Mouse (Mus musculus): ENCODE measurements around the gene Serpina12. TPM values are rescaled to one million over a fixed set of nuclear protein-coding genes. Genes with fewer than 3 reads are reported as not detected.

Serpina12 gene
- polyA plus RNA-seq, 1 experiment from 2014 or later: not detected

GRCm38 (mm10) chr12:104061862-104062261, 17.6 kb upstream of the Serpina12 start:
- Histone ChIP-seq H3K4me1 (ENCODE audit: control insufficient read depth, insufficient read depth, low read length) (no peaks in the 10 kb centered on the region), H3K36me3 (ENCODE audit: control insufficient read depth, insufficient read depth, low read length) (no peaks in the 10 kb centered on the region), H3K4me2 (ENCODE audit: low read depth, low read length) (no peak overlapping the region), H3K9ac (ENCODE audit: low read length) (no peak overlapping the region), H3K27me3 (ENCODE audit: control insufficient read depth, insufficient read depth, low read length) (no peaks in the 10 kb centered on the region), H3K4me3 (replicated peaks; ENCODE audit: low read length) (no peak overlapping the region), H3K27ac (ENCODE audit: low read length) (no peak overlapping the region), H3K9me3 (replicated peaks; ENCODE audit: control insufficient read depth, low read length) (no peaks in the 10 kb centered on the region)
- ATAC-seq (ENCODE audit: insufficient read depth, low FRiP score): no peak
- 27% methylated on average over 2 of the region's 2 CpGs for WGBS

GRCm38 (mm10) chr12:104060126-104060525, 15.9 kb upstream of the Serpina12 start:
- Histone ChIP-seq H3K27ac (ENCODE audit: low read length) (no peak overlapping the region), H3K27me3 (ENCODE audit: control insufficient read depth, insufficient read depth, low read length) (no peaks in the 10 kb centered on the region), H3K4me1 (ENCODE audit: control insufficient read depth, insufficient read depth, low read length) (no peaks in the 10 kb centered on the region), H3K9ac (ENCODE audit: low read length) (no peak overlapping the region), H3K36me3 (ENCODE audit: control insufficient read depth, insufficient read depth, low read length) (no peaks in the 10 kb centered on the region), H3K9me3 (replicated peaks; ENCODE audit: control insufficient read depth, low read length) (no peaks in the 10 kb centered on the region), H3K4me3 (replicated peaks; ENCODE audit: low read length) (no peak overlapping the region), H3K4me2 (ENCODE audit: low read depth, low read length) (no peak overlapping the region)
- ATAC-seq (ENCODE audit: insufficient read depth, low FRiP score): no peak
- WGBS: 77% methylated on average over 6 of the region's 6 CpGs

GRCm38 (mm10) chr12:104057531-104057930, 13.3 kb upstream of the Serpina12 start:
- no peaks in the 10 kb centered on the region for H3K9me3 ChIP-seq (replicated peaks; ENCODE audit: control insufficient read depth, low read length)
- no peak for ATAC-seq (ENCODE audit: insufficient read depth, low FRiP score)
- no peak overlapping the region for H3K27ac ChIP-seq (ENCODE audit: low read length)
- no peak overlapping the region for H3K9ac ChIP-seq (ENCODE audit: low read length)
- H3K4me1 ChIP-seq (ENCODE audit: control insufficient read depth, insufficient read depth, low read length): no peaks in the 10 kb centered on the region
- no peak overlapping the region for H3K4me3 ChIP-seq (replicated peaks; ENCODE audit: low read length)
- no peaks in the 10 kb centered on the region for H3K27me3 ChIP-seq (ENCODE audit: control insufficient read depth, insufficient read depth, low read length)
- H3K4me2 ChIP-seq (ENCODE audit: low read depth, low read length): no peak overlapping the region
- 81% methylated on average over 7 of the region's 7 CpGs for WGBS
- no peaks in the 10 kb centered on the region for H3K36me3 ChIP-seq (ENCODE audit: control insufficient read depth, insufficient read depth, low read length)

- ATAC-seq (ENCODE audit: insufficient read depth, low FRiP score): no peak
- H3K36me3 ChIP-seq (ENCODE audit: control insufficient read depth, insufficient read depth, low read length): no peaks in the 10 kb centered on the region
- 28% methylated on average over 4 of the region's 4 CpGs for WGBS
- H3K27me3 ChIP-seq (ENCODE audit: control insufficient read depth, insufficient read depth, low read length): no peaks in the 10 kb centered on the region
- H3K9me3 ChIP-seq (replicated peaks; ENCODE audit: control insufficient read depth, low read length): no peaks in the 10 kb centered on the region
- no peaks in the 10 kb centered on the region for H3K4me1 ChIP-seq (ENCODE audit: control insufficient read depth, insufficient read depth, low read length)
- no peak overlapping the region for H3K9ac ChIP-seq (ENCODE audit: low read length)
- no peak overlapping the region for H3K27ac ChIP-seq (ENCODE audit: low read length)
- H3K4me2 ChIP-seq (ENCODE audit: low read depth, low read length): no peak overlapping the region
- H3K4me3 ChIP-seq (replicated peaks; ENCODE audit: low read length): no peak overlapping the region
These were observed 12.8 kb upstream of the Serpina12 start for GRCm38 (mm10) chr12:104057050-104057449.

- WGBS: 77% methylated on average over 8 of the region's 8 CpGs
- H3K27ac ChIP-seq (ENCODE audit: low read length): no peak overlapping the region
- H3K9me3 ChIP-seq (replicated peaks; ENCODE audit: control insufficient read depth, low read length): no peaks in the 10 kb centered on the region
- no peaks in the 10 kb centered on the region for H3K4me1 ChIP-seq (ENCODE audit: control insufficient read depth, insufficient read depth, low read length)
- H3K27me3 ChIP-seq (ENCODE audit: control insufficient read depth, insufficient read depth, low read length): no peaks in the 10 kb centered on the region
- H3K4me3 ChIP-seq (replicated peaks; ENCODE audit: low read length): no peak overlapping the region
- no peak overlapping the region for H3K9ac ChIP-seq (ENCODE audit: low read length)
- no peaks in the 10 kb centered on the region for H3K36me3 ChIP-seq (ENCODE audit: control insufficient read depth, insufficient read depth, low read length)
- H3K4me2 ChIP-seq (ENCODE audit: low read depth, low read length): no peak overlapping the region
- ATAC-seq (ENCODE audit: insufficient read depth, low FRiP score): no peak
These were observed 11.5 kb upstream of the Serpina12 start for GRCm38 (mm10) chr12:104055755-104056154.

GRCm38 (mm10) chr12:104053995-104054394, 9.8 kb upstream of the Serpina12 start:
- Histone ChIP-seq H3K27me3 (ENCODE audit: control insufficient read depth, insufficient read depth, low read length) (no peaks in the 10 kb centered on the region), H3K36me3 (ENCODE audit: control insufficient read depth, insufficient read depth, low read length) (no peaks in the 10 kb centered on the region), H3K9me3 (replicated peaks; ENCODE audit: control insufficient read depth, low read length) (no peaks in the 10 kb centered on the region), H3K4me3 (replicated peaks; ENCODE audit: low read length) (no peak overlapping the region), H3K4me2 (ENCODE audit: low read depth, low read length) (no peak overlapping the region), H3K4me1 (ENCODE audit: control insufficient read depth, insufficient read depth, low read length) (no peaks in the 10 kb centered on the region), H3K27ac (ENCODE audit: low read length) (no peak overlapping the region), H3K9ac (ENCODE audit: low read length) (no peak overlapping the region)
- 58% methylated on average over 1 of the region's 1 CpGs for WGBS
- no peak for ATAC-seq (ENCODE audit: insufficient read depth, low FRiP score)

- H3K36me3 ChIP-seq (ENCODE audit: control insufficient read depth, insufficient read depth, low read length): no peaks in the 10 kb centered on the region
- no peak overlapping the region for H3K9ac ChIP-seq (ENCODE audit: low read length)
- no peak overlapping the region for H3K4me3 ChIP-seq (replicated peaks; ENCODE audit: low read length)
- H3K4me2 ChIP-seq (ENCODE audit: low read depth, low read length): no peak overlapping the region
- no peaks in the 10 kb centered on the region for H3K27me3 ChIP-seq (ENCODE audit: control insufficient read depth, insufficient read depth, low read length)
- no peaks in the 10 kb centered on the region for H3K4me1 ChIP-seq (ENCODE audit: control insufficient read depth, insufficient read depth, low read length)
- no peaks in the 10 kb centered on the region for H3K9me3 ChIP-seq (replicated peaks; ENCODE audit: control insufficient read depth, low read length)
- no peak overlapping the region for H3K27ac ChIP-seq (ENCODE audit: low read length)
- no peak for ATAC-seq (ENCODE audit: insufficient read depth, low FRiP score)
- WGBS: 71% methylated on average over 8 of the region's 8 CpGs
These were observed 1.5 kb upstream of the Serpina12 start for GRCm38 (mm10) chr12:104045713-104046112.

GRCm38 (mm10) chr12:104042753-104043152, 1.5 kb downstream of the Serpina12 start:
- no peak overlapping the region for H3K27ac ChIP-seq (ENCODE audit: low read length)
- no peak overlapping the region for H3K4me2 ChIP-seq (ENCODE audit: low read depth, low read length)
- H3K4me1 ChIP-seq (ENCODE audit: control insufficient read depth, insufficient read depth, low read length): no peaks in the 10 kb centered on the region
- no peaks in the 10 kb centered on the region for H3K27me3 ChIP-seq (ENCODE audit: control insufficient read depth, insufficient read depth, low read length)
- H3K9me3 ChIP-seq (replicated peaks; ENCODE audit: control insufficient read depth, low read length): no peaks in the 10 kb centered on the region
- H3K36me3 ChIP-seq (ENCODE audit: control insufficient read depth, insufficient read depth, low read length): no peaks in the 10 kb centered on the region
- no peak overlapping the region for H3K9ac ChIP-seq (ENCODE audit: low read length)
- no peak overlapping the region for H3K4me3 ChIP-seq (replicated peaks; ENCODE audit: low read length)
- 84% methylated on average over 2 of the region's 2 CpGs for WGBS
- ATAC-seq (ENCODE audit: insufficient read depth, low FRiP score): no peak

- ATAC-seq (ENCODE audit: insufficient read depth, low FRiP score): no peak
- 59% methylated on average over 6 of the region's 6 CpGs for WGBS
These were observed 2.8 kb downstream of the Serpina12 start for GRCm38 (mm10) chr12:104041401-104041800.

GRCm38 (mm10) chr12:104038181-104038580, 6.1 kb downstream of the Serpina12 start:
- H3K9ac ChIP-seq (ENCODE audit: low read length): no peak overlapping the region
- WGBS: 87% methylated on average over 7 of the region's 7 CpGs
- H3K27me3 ChIP-seq (ENCODE audit: control insufficient read depth, insufficient read depth, low read length): no peaks in the 10 kb centered on the region
- H3K9me3 ChIP-seq (replicated peaks; ENCODE audit: control insufficient read depth, low read length): no peaks in the 10 kb centered on the region
- no peaks in the 10 kb centered on the region for H3K4me1 ChIP-seq (ENCODE audit: control insufficient read depth, insufficient read depth, low read length)
- H3K27ac ChIP-seq (ENCODE audit: low read length): no peak overlapping the region
- H3K4me3 ChIP-seq (replicated peaks; ENCODE audit: low read length): no peak overlapping the region
- no peaks in the 10 kb centered on the region for H3K36me3 ChIP-seq (ENCODE audit: control insufficient read depth, insufficient read depth, low read length)
- no peak overlapping the region for H3K4me2 ChIP-seq (ENCODE audit: low read depth, low read length)
- ATAC-seq (ENCODE audit: insufficient read depth, low FRiP score): no peak

More at GRCm38 (mm10) chr12:104041401-104041800, 2.8 kb downstream of the Serpina12 start:
- H3K4me1 ChIP-seq (ENCODE audit: control insufficient read depth, insufficient read depth, low read length): no peaks in the 10 kb centered on the region
- H3K9ac ChIP-seq (ENCODE audit: low read length): no peak overlapping the region
- no peaks in the 10 kb centered on the region for H3K9me3 ChIP-seq (replicated peaks; ENCODE audit: control insufficient read depth, low read length)
- H3K4me3 ChIP-seq (replicated peaks; ENCODE audit: low read length): no peak overlapping the region
- no peak overlapping the region for H3K27ac ChIP-seq (ENCODE audit: low read length)
- H3K36me3 ChIP-seq (ENCODE audit: control insufficient read depth, insufficient read depth, low read length): no peaks in the 10 kb centered on the region
- H3K27me3 ChIP-seq (ENCODE audit: control insufficient read depth, insufficient read depth, low read length): no peaks in the 10 kb centered on the region
- no peak overlapping the region for H3K4me2 ChIP-seq (ENCODE audit: low read depth, low read length)

Measured in stomach, embryonic 16.5 days (tissue).